In the genomic region with DNA sequence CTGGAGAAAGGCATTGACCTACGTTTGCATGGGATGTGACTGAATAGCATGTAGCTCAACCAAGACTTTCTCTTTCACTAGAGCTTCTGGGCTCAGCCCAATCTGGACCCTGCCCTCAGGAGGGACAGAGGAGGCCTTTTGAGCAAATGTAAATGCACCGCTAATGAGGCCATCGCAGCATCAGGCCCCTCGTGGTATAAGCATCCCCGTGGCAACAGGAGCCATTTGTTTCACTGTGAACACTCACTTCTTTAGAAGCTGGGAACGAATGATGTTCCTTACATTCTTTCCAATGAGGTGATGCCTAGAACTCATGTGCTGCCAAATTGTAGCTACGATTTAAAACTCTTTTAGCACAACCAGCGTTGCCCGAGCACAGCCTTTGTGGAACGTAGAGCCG, we compare ENCODE assay signal across 24 mouse cellular contexts.
DNase-seq lines count a peak whose midpoint lies in the region; ATAC-seq and TF ChIP-seq lines count a peak whose summit lies in the region.
"Had no signal": no experiment of that assay in that cellular context is flagged by ENCODE, and none has a peak within 500 bp of the region (broad histone marks: within the 10 kb centered on the region; RNA-seq: fewer than 3 reads in every experiment).

No protein-coding gene starts in this region.

- peak; percentile 18 for DNase-seq in embryo, embryonic 11 days
- DNase-seq in embryo, embryonic 9.5 days (ENCODE audit: extremely low spot score), result no peak
- peak; percentile 39 for DNase-seq in retina, postnatal 1 day
- no peak for DNase-seq in retina, embryonic 14.5 days (ENCODE audit: low spot score)
- DNase-seq in midbrain, embryonic 11.5 days (ENCODE audit: low spot score, missing footprints), result no peak
- DNase-seq in gastrocnemius, adult 2 months, result no peak
- no peak for DNase-seq in c-Kit-positive CD71-positive TER-119-positive erythroid progenitor cells, embryonic 14.5 days (ENCODE audit: low spot score)
- DNase-seq: adrenal gland, postnatal 10 days; cerebellum, adult 18-20 months; cerebellum, postnatal 36 days; gastrocnemius, postnatal 36 days; kidney, adult 11 months; layer of hippocampus, postnatal 36 days; thymus, postnatal 4 days had no signal

- H3K36me3 ChIP-seq in midbrain, embryonic 11.5 days (ENCODE audit: control insufficient read depth, insufficient read depth, low read length), result no peaks in the 10 kb centered on the region
- H3K36me3 ChIP-seq: embryonic facial prominence, embryonic 12.5 days; heart, embryonic 15.5 days; limb, embryonic 15.5 days; liver, embryonic 15.5 days; midbrain, embryonic 12.5 days had no signal

- ATAC-seq in midbrain, embryonic 11.5 days (ENCODE audit: low FRiP score), result no peak
- no peak for ATAC-seq in erythroid progenitor cell, adult 5-6 weeks (replicated peaks; ENCODE audit: low FRiP score, poor library complexity, severe bottlenecking)
- ATAC-seq: CD4-positive, CD25-positive, alpha-beta regulatory T cell, adult 4 months; Patski had no signal

- H3K9me3 ChIP-seq in midbrain, embryonic 11.5 days (ENCODE audit: control insufficient read depth, low read length), result no peaks in the 10 kb centered on the region
- H3K9me3 ChIP-seq: embryonic facial prominence, embryonic 12.5 days; heart, embryonic 15.5 days; limb, embryonic 15.5 days; liver, embryonic 15.5 days; midbrain, embryonic 12.5 days had no signal

- H3K4me3 ChIP-seq in midbrain, embryonic 11.5 days (ENCODE audit: low read depth, low read length), result no peak overlapping the region
- H3K4me3 ChIP-seq in gastrocnemius, adult 2 months, result no peak overlapping the region
- H3K4me3 ChIP-seq: embryonic facial prominence, embryonic 12.5 days; erythroblast, embryonic 14.5 days; heart, embryonic 15.5 days; limb, embryonic 15.5 days; liver, embryonic 15.5 days; midbrain, embryonic 12.5 days had no signal

- H3K4me1 ChIP-seq in midbrain, embryonic 11.5 days (ENCODE audit: control insufficient read depth, insufficient read depth, low read length), result peaks cover 17% of the 10 kb centered on the region
- H3K4me1 ChIP-seq: heart, embryonic 15.5 days; liver, embryonic 15.5 days had no signal

- WGBS in midbrain, embryonic 11.5 days, result 45% methylated on average over 11 of the region's 11 CpGs

- intact Hi-C loops in gastrocnemius, adult 2 months (cut with DNase I), result no loop called here

- H3K27ac ChIP-seq in midbrain, embryonic 11.5 days (ENCODE audit: low read depth, low read length), result no peak overlapping the region
- no peak overlapping the region for H3K27ac ChIP-seq in gastrocnemius, adult 2 months
- H3K27ac ChIP-seq: embryonic facial prominence, embryonic 12.5 days; heart, embryonic 15.5 days; limb, embryonic 15.5 days; liver, embryonic 15.5 days; macrophage; midbrain, embryonic 12.5 days had no signal

- peak overlapping the region; percentile 33 for H3K9ac ChIP-seq in midbrain, embryonic 11.5 days (ENCODE audit: low read length)
- H3K9ac ChIP-seq: embryonic facial prominence, embryonic 12.5 days; heart, embryonic 15.5 days; limb, embryonic 15.5 days; liver, embryonic 15.5 days; midbrain, embryonic 12.5 days had no signal

- no peak for TF ChIP-seq CTCF in gastrocnemius, adult 2 months (IDR thresholded peaks at IDR 0.05)

- no peak overlapping the region for H3K4me2 ChIP-seq in midbrain, embryonic 11.5 days
- H3K4me2 ChIP-seq: embryonic facial prominence, embryonic 12.5 days; heart, embryonic 15.5 days; limb, embryonic 15.5 days; liver, embryonic 15.5 days; midbrain, embryonic 12.5 days had no signal

- no peaks in the 10 kb centered on the region for H3K27me3 ChIP-seq in midbrain, embryonic 11.5 days (ENCODE audit: control insufficient read depth, insufficient read depth, low read length)
- H3K27me3 ChIP-seq: embryonic facial prominence, embryonic 12.5 days; heart, embryonic 15.5 days; limb, embryonic 15.5 days; liver, embryonic 15.5 days; midbrain, embryonic 12.5 days; Patski had no signal

Comparison
In these comparisons a context has a peak if more than half of its experiments do, and no peak if none do; other contexts are left out.
1. DNase-seq: peak in embryo, embryonic 11 days (single experiment) and retina, postnatal 1 day (single experiment); none in embryo, embryonic 9.5 days (single experiment), retina, embryonic 14.5 days (single experiment), midbrain, embryonic 11.5 days (single experiment), gastrocnemius, adult 2 months (single experiment) and c-Kit-positive CD71-positive TER-119-positive erythroid progenitor cells, embryonic 14.5 days (single experiment).